Mouse (Mus musculus) kidney, adult 2 months (tissue): ENCODE data around the gene Spink2. TPM values are rescaled to one million over a fixed set of nuclear protein-coding genes. Genes with fewer than 3 reads are reported as not detected.

ENCODE experiments used
- DNase-seq: peaks from one replicate; pipeline ENCODE4 v3.0.0; 2021
- H3K27ac ChIP-seq: fragments of 200-500 bp; 2 replicates; pipeline ENCODE4 v1.5.1; 2012; ENCODE audit warnings: low read depth, low read length, control low read depth, inconsistent platforms; ENCODE audit not compliant: insufficient read depth
- H3K27me3 ChIP-seq: fragments of 200-500 bp; replicated peaks from 2 replicates; pipeline ENCODE4 v1.6.1; 2012; ENCODE audit warnings: mild to moderate bottlenecking, moderate library complexity, low read length, inconsistent platforms; ENCODE audit not compliant: control insufficient read depth, insufficient read depth
- H3K36me3 ChIP-seq: fragments of 200-500 bp; 2 replicates; pipeline ENCODE4 v1.6.1; 2012; ENCODE audit warnings: mild to moderate bottlenecking, moderate library complexity, low read length, inconsistent platforms; ENCODE audit not compliant: control insufficient read depth, insufficient read depth
- H3K4me1 ChIP-seq: fragments of 200-500 bp; 2 replicates; pipeline ENCODE4 v1.6.1; 2011; ENCODE audit warnings: low read length; ENCODE audit not compliant: control insufficient read depth, insufficient read depth
- H3K4me3 ChIP-seq: fragments of 200-500 bp; 2 replicates; pipeline ENCODE4 v1.5.1; 2011; ENCODE audit warnings: mild to moderate bottlenecking, low read depth, low read length, control low read depth; ENCODE audit not compliant: insufficient read depth
- CTCF ChIP-seq: fragments of 200-500 bp; conservative IDR thresholded peaks from 2 replicates; pipeline ENCODE4 v1.5.1; 2011; ENCODE audit warnings: low read depth, mild to moderate bottlenecking, control low read depth, low read length, moderate library complexity, mixed read lengths; ENCODE audit not compliant: insufficient read depth, insufficient read length
- POLR2A ChIP-seq: fragments of 200-500 bp; IDR thresholded peaks from one replicate; pipeline ENCODE4 v1.6.1; 2011; ENCODE audit warnings: low read depth, low read length, control low read depth
- WGBS: fragments of 180-500 bp; shearing (Covaris S2); methylation state at CpG from one replicate; pipeline ENCODE4 v1.1.7; 2018; 5-methylcytosine and 5-hydroxymethylcytosine counted together
- polyA plus RNA-seq: library from polyadenylated mRNA; depleted of rRNA; stranded (reverse); fragments of >200 nt; gene quantifications from 2 replicates; pipeline ENCODE4 v1.2.3, GENCODE M21; 2012; rRNA removed

The Spink2 gene
- polyA plus RNA-seq: 0.23 and 0.68 TPM in 2 replicates

DNA sequence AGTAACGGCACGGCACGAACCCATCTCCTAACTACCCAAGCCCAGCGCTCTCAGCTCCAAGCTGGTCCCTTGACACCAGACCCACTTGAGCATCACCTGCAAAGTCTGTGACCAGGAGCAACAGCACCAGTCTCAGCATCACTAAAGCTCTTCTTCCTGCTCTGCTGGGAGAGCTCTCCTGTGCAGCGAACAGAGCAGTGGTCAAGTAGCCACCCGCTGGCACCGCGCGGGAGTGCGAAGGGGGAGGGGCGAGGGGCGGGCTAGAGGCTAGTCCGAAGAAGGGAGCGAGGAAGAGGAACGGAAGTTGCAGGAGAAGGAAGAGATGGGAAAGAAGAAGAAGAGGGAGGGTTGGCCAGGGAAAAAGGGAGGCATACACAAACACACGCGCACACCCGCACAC, at the start of gene Spink2:
Gene Spink2 (minus strand): TSS at position 236 of the 400 bp plus-strand sequence.
- Histone ChIP-seq H3K36me3 (no peaks in the 10 kb centered on the region), H3K27me3 (no peaks in the 10 kb centered on the region), H3K4me1 (no peaks in the 10 kb centered on the region), H3K27ac (no peak within 1 kb of the TSS), H3K4me3 (no peak within 1 kb of the TSS)
- peak; percentile 5 for DNase-seq
- WGBS: 8% methylated on average over 18 of the region's 18 CpGs
- no peak for TF ChIP-seq CTCF
- TF ChIP-seq POLR2A: no peak

- H3K27me3 ChIP-seq: no peaks in the 10 kb centered on the region
- H3K4me3 ChIP-seq: no peak overlapping the region
- DNase-seq: no peak
- H3K27ac ChIP-seq: no peak overlapping the region
- whole genome bisulfite sequencing: 41% methylated on average over 6 of the region's 6 CpGs
- TF ChIP-seq POLR2A: no peak
- no peak for TF ChIP-seq CTCF
- no peaks in the 10 kb centered on the region for H3K4me1 ChIP-seq
- H3K36me3 ChIP-seq: no peaks in the 10 kb centered on the region
Observed at GRCm38 (mm10) chr5:77260141-77260540, 48.9 kb upstream of the Spink2 start.

DNA sequence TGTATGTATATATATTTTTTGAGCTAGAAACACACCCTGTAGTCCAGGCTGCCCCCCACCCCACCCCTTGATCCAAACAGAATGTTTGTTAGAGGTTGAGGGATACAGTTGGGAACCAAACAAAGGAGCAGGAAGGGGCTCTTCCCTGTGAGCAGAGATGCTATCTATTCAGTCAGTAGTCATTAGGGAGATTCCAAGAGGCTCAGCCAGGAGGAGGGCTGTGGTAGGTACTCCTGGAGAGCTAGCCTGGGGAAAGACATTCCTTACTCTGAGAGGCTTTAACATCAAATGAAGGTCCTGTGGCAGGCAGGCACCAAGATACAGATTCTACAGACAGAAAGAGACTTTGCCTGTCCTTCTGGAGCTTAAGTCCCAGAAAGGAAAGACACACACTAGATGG, 48.0 kb upstream of the Spink2 start:
- TF ChIP-seq POLR2A (no peak), CTCF (no peak)
- H3K27ac ChIP-seq: no peak overlapping the region
- no peaks in the 10 kb centered on the region for H3K36me3 ChIP-seq
- no peaks in the 10 kb centered on the region for H3K27me3 ChIP-seq
- H3K4me3 ChIP-seq: no peak overlapping the region
- no peak for DNase-seq
- H3K4me1 ChIP-seq: no peaks in the 10 kb centered on the region

GRCm38 (mm10) chr5:77257603-77258002, 46.3 kb upstream of the Spink2 start:
- Histone ChIP-seq H3K27me3 (no peaks in the 10 kb centered on the region), H3K27ac (no peak overlapping the region), H3K36me3 (no peaks in the 10 kb centered on the region), H3K4me1 (no peaks in the 10 kb centered on the region), H3K4me3 (no peak overlapping the region)
- DNase-seq: no peak
- no peak for TF ChIP-seq CTCF
- TF ChIP-seq POLR2A: no peak
- WGBS: 75% methylated on average over 3 of the region's 3 CpGs

GRCm38 (mm10) chr5:77254402-77254801, 43.1 kb upstream of the Spink2 start:
- no peaks in the 10 kb centered on the region for H3K36me3 ChIP-seq
- no peak for DNase-seq
- TF ChIP-seq POLR2A (no peak), CTCF (no peak)
- H3K4me1 ChIP-seq: no peaks in the 10 kb centered on the region
- no peaks in the 10 kb centered on the region for H3K27me3 ChIP-seq
- no peak overlapping the region for H3K27ac ChIP-seq
- WGBS: 92% methylated on average over 3 of the region's 3 CpGs
- H3K4me3 ChIP-seq: no peak overlapping the region

DNA sequence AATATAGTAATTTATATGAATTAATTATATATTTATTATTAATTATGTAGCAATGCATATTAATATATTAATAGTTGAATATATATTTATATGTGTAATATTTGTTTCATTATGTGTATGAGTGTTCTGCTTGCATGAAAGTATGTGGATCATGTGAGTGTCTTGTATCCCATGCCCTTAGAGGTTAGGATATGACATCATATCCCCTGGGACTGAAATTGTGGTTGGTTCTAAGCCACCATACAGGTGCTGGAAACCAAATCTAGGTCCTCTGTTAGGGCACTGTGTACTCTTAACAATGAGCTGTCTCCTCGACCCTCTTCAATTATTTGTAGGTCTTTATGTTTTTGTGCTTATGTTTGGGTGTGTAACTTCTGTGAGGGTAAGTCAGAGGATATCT, 41.9 kb upstream of the Spink2 start:
- H3K27me3 ChIP-seq: no peaks in the 10 kb centered on the region
- H3K4me3 ChIP-seq: no peak overlapping the region
- TF ChIP-seq POLR2A (no peak), CTCF (no peak)
- H3K36me3 ChIP-seq: no peaks in the 10 kb centered on the region
- DNase-seq: no peak
- H3K4me1 ChIP-seq: no peaks in the 10 kb centered on the region
- H3K27ac ChIP-seq: no peak overlapping the region
- WGBS: 100% methylated on average over 1 of the region's 1 CpGs

- Histone ChIP-seq H3K27ac (no peak overlapping the region), H3K4me3 (no peak overlapping the region), H3K36me3 (no peaks in the 10 kb centered on the region), H3K4me1 (no peaks in the 10 kb centered on the region), H3K27me3 (no peaks in the 10 kb centered on the region)
- DNase-seq: no peak
- 68% methylated on average over 8 of the region's 8 CpGs for WGBS
- TF ChIP-seq CTCF (no peak), POLR2A (no peak)
Observed at GRCm38 (mm10) chr5:77252115-77252827, 41.0 kb upstream of the Spink2 start.

DNA sequence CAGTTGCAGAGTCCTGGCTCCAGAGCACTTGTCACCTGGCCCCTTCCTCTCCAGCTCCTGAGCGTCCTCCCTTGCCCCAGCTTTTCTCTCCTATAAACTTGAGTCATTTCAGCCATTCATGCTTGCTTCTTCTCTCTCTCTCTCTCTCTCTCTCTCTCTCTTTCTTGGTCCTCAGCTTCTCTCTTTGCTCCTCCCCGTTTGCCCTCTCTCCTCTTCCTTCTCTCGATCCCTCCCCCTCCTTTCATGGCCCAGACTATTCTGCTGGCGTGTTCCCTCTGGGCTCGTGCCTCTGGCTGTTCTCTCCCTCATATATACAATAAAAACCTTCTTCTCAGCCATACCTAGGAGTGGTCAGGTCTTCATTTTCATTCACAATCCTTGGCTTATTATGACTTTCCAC, 40.4 kb upstream of the Spink2 start:
- 33% methylated on average over 5 of the region's 5 CpGs for WGBS
- no peaks in the 10 kb centered on the region for H3K4me1 ChIP-seq
- TF ChIP-seq CTCF (no peak), POLR2A (no peak)
- no peak for DNase-seq
- no peak overlapping the region for H3K4me3 ChIP-seq
- no peaks in the 10 kb centered on the region for H3K27me3 ChIP-seq
- no peak overlapping the region for H3K27ac ChIP-seq
- no peaks in the 10 kb centered on the region for H3K36me3 ChIP-seq
